Mouse (Mus musculus): ENCODE measurements around the gene Trank1.

DNA sequence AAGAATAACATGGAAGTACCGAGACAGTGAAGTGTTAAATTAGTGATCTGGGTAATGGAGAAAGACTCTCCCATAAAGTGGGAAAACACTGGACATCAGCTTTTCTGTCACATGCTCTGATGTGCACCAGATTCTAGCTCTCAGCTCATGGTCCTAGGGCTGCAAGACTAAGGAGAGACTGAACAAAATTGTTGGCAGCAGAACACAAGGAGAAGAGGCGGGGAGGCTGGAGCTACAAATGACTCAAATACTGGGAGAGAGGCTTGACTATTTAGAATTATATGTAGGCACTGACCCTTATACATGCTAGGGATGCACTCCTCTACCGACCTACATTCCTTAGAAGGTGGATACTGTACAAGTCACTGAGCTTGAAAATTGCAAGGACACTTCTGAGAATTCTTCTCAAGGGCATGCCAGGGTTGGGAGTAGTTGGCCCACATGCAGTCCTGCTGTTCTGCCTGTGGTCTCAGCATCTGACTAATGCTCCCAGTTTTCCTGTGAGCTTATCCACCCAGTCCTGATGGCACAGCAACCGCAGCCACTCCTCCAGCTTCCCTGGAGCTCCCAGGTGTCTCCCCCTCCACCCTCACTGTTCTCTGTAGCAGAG lies 23.1 kb downstream of the Trank1 start:
- TF ChIP-seq MYOG (IDR thresholded peaks at IDR 0.05; ENCODE audit: control insufficient read depth in 1 of 3, insufficient read depth in 1 of 3, insufficient read length in 2 of 3, low read depth in 2 of 3) (no peak), SRF (IDR thresholded peaks at IDR 0.05; ENCODE audit: control insufficient read depth, insufficient read length, low read depth) (no peak), POLR2A (IDR thresholded peaks at IDR 0.05; ENCODE audit: insufficient read length, low read depth) (no peak), POLR2AphosphoS2 (IDR thresholded peaks at IDR 0.05; ENCODE audit: insufficient read length, low read depth) (no peak), MAX (IDR thresholded peaks at IDR 0.05; ENCODE audit: low read depth) (no peak), CEBPB (IDR thresholded peaks at IDR 0.05; ENCODE audit: insufficient read depth, poor library complexity, severe bottlenecking) (no peak), USF1 (IDR thresholded peaks at IDR 0.05; ENCODE audit: low read depth) (no peak), E2F4 (IDR thresholded peaks at IDR 0.05; ENCODE audit: insufficient read depth) (no peak), TCF12 (IDR thresholded peaks at IDR 0.05; ENCODE audit: insufficient read depth, poor library complexity, severe bottlenecking) (no peak), TCF3 (IDR thresholded peaks at IDR 0.05; ENCODE audit: insufficient read length, low read depth) (no peak), MYOD1 (IDR thresholded peaks at IDR 0.05; ENCODE audit: control insufficient read depth in 1 of 3, insufficient read length in 2 of 3, low read depth in 2 of 3) (no peak), REST (IDR thresholded peaks at IDR 0.05; ENCODE audit: insufficient read depth, insufficient read length) (no peak)
